Mouse (Mus musculus) heart, adult 2 months (tissue): ENCODE data around the gene Mr1.

Source experiments
- CTCF ChIP-seq: fragments of 200-600 bp; IDR thresholded peaks from 2 replicates; pipeline ENCODE4 v1.8.1; 2022; ENCODE audit warnings: antibody characterized with exemption, mild to moderate bottlenecking, moderate library complexity
- EP300 ChIP-seq: fragments of 200-500 bp; IDR thresholded peaks from 2 replicates; pipeline ENCODE4 v1.6.1; 2011; ENCODE audit warnings: low read depth, low read length, control low read depth; ENCODE audit not compliant: insufficient read depth
- POLR2A ChIP-seq: fragments of 200-500 bp; IDR thresholded peaks from 2 replicates; pipeline ENCODE4 v1.6.1; 2011; ENCODE audit warnings: mild to moderate bottlenecking, low read depth, low read length, control low read depth; ENCODE audit not compliant: insufficient read depth

- TF ChIP-seq POLR2A: no peak
- TF ChIP-seq CTCF: no peak
- no peak for TF ChIP-seq EP300
Observed at GRCm38 (mm10) chr1:155082965-155083268, 63.7 kb downstream of the Mr1 start.
